Mouse (Mus musculus): ENCODE data around the gene Gm8082. TPM values are rescaled to one million over a fixed set of nuclear protein-coding genes. Genes with fewer than 3 reads are reported as not detected.

The Gm8082 gene
- not detected in 2 replicates for polyA plus RNA-seq (2012; rRNA removed)

DNA sequence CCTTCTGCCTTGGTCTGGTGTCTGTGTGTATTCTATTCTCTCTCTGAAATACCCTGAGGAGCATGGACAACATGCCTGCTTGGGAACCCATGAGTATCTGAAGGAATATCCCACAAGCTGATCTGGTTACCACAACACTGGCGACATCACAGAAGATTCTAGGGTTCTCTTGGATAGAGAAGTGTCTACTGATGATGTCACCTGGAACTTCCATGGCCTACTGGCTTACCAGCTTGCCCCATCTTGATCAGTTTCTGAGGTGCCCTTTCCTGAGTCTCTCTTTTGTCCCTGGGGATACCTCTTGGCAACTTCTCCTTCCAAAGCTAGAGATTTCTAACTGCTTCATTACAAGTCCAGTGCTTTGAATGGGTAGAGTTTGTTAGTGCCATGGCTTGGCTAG lies at the start of gene Gm8082:
Gene Gm8082, minus strand, starts transcription at position 101 of the 400 bp plus-strand sequence.

DNA sequence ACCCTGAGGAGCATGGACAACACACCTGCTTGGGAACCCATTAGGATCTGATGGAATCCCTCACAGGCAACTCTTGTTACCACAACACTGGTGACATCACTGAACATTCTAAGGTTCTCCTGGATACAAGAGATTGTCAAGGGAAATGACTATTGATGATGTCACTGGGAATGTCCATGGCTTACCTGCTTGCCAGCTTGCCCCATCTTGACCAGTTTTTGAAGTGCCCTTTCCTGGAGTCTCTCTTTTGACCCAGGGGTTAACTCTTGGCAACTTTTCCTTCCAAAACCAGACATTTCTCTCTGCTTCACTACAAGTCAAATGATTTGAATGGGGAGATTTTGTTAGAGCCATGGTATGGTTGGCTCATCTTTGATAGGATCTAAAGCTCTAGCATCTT lies 22.1 kb upstream of the Gm8082 start, which contains the start of gene Gm10376:
Gene Gm10376, minus strand, starts transcription at position 101 of the 400 bp plus-strand sequence.

Other genes with a start within 250 kb of the Gm8082 start
- not detected in 2 replicates for gene Gm3015, start 224.8 kb downstream of the Gm8082 start, polyA plus RNA-seq (2012; rRNA removed)
- gene Gm10377, start 195.6 kb downstream of the Gm8082 start, polyA plus RNA-seq (2012; rRNA removed), result not detected in 2 replicates
- gene Gm21977, start 140.1 kb downstream of the Gm8082 start, polyA plus RNA-seq (2012; rRNA removed), result not detected in 2 replicates
- not detected in 2 replicates for gene Gm10376, start 22.0 kb upstream of the Gm8082 start, polyA plus RNA-seq (2012; rRNA removed)
- gene Gm8094, start 83.0 kb upstream of the Gm8082 start, polyA plus RNA-seq (2012; rRNA removed), result not detected in 2 replicates
- gene Gm8104, start 107.0 kb upstream of the Gm8082 start, polyA plus RNA-seq (2012; rRNA removed), result not detected in 2 replicates
- gene Gm7233, start 186.2 kb upstream of the Gm8082 start, polyA plus RNA-seq (2012; rRNA removed), result not detected in 2 replicates
- gene Gm8122, start 241.7 kb upstream of the Gm8082 start, polyA plus RNA-seq (2012; rRNA removed), result not detected in 2 replicates